Mouse (Mus musculus) midbrain, embryonic 13.5 days (tissue): ENCODE results near the gene Dnah8. TPM values are rescaled to one million over a fixed set of nuclear protein-coding genes. Genes with fewer than 3 reads are reported as not detected.

Experiments used
- ATAC-seq: fragments of 200-750 bp; cut with Nextera tagmentation; 2 replicates; pipeline ENCODE4 v1.8.0; 2017; ENCODE audit warnings: mild to moderate bottlenecking, moderate TSS enrichment, moderate library complexity
- H3K27ac ChIP-seq: fragments of 300-500 bp; sonication (generic); 2 replicates; pipeline ENCODE4 v1.5.1; 2015; ENCODE audit warnings: inconsistent platforms, mild to moderate bottlenecking, moderate library complexity
- H3K27me3 ChIP-seq: fragments of 300-500 bp; sonication (generic); 2 replicates; pipeline ENCODE4 v1.6.1; 2015; ENCODE audit warnings: mild to moderate bottlenecking, inconsistent platforms
- H3K36me3 ChIP-seq: fragments of 300-500 bp; sonication (generic); 2 replicates; pipeline ENCODE4 v1.6.1; 2015; ENCODE audit warnings: mild to moderate bottlenecking, inconsistent platforms
- H3K4me1 ChIP-seq: fragments of 300-500 bp; sonication (generic); replicated peaks from 2 replicates; pipeline ENCODE4 v1.6.1; 2015; ENCODE audit warnings: inconsistent platforms
- H3K4me2 ChIP-seq: fragments of 300-500 bp; sonication (generic); replicated peaks from 2 replicates; pipeline ENCODE4 v1.6.1; 2015; ENCODE audit warnings: moderate library complexity, mild to moderate bottlenecking, inconsistent platforms
- H3K4me3 ChIP-seq: fragments of 300-500 bp; sonication (generic); replicated peaks from 2 replicates; pipeline ENCODE4 v1.5.1; 2015; ENCODE audit warnings: mild to moderate bottlenecking, inconsistent platforms
- H3K9ac ChIP-seq: fragments of 300-500 bp; sonication (generic); replicated peaks from 2 replicates; pipeline ENCODE4 v1.6.1; 2015; ENCODE audit warnings: mild to moderate bottlenecking, inconsistent platforms
- H3K9me3 ChIP-seq: fragments of 300-500 bp; sonication (generic); 2 replicates; pipeline ENCODE4 v1.6.1; 2016; ENCODE audit warnings: mild to moderate bottlenecking, inconsistent platforms
- WGBS: fragments of 180-500 bp; shearing (Covaris S2); methylation state at CpG from one replicate; pipeline ENCODE4 v1.1.7; 2015; 5-methylcytosine and 5-hydroxymethylcytosine counted together
- polyA plus RNA-seq: library from polyadenylated mRNA; unstranded; fragments of >200 nt; fragmentation: Nextera tagmentation; extraction: Ambion mirVana; gene quantifications from 2 replicates; pipeline ENCODE4 v1.2.1, GENCODE M21; 2015

Gene Dnah8
- polyA plus RNA-seq, 1 experiment from 2014 or later: 2.2 TPM

- Histone ChIP-seq H3K36me3 (no peaks in the 10 kb centered on the region), H3K4me1 (no peaks in the 10 kb centered on the region), H3K4me2 (no peak overlapping the region), H3K9me3 (0 out of 2 replicates have a peak, but pooled peaks cover 4% of the 10 kb centered on the region), H3K27ac (no peak overlapping the region), H3K27me3 (no peaks in the 10 kb centered on the region), H3K9ac (no peak overlapping the region), H3K4me3 (no peak overlapping the region)
- ATAC-seq: no peak
- WGBS: 88% methylated on average over 2 of the region's 2 CpGs
Observed at GRCm38 (mm10) chr17:30735454-30735853, 111.3 kb downstream of the Dnah8 start.

- Histone ChIP-seq H3K4me1 (no peaks in the 10 kb centered on the region; the same call in 1 of the 2 replicates), H3K9ac (no peak overlapping the region), H3K27me3 (no peaks in the 10 kb centered on the region), H3K4me3 (no peak overlapping the region), H3K27ac (no peak overlapping the region), H3K4me2 (no peak overlapping the region), H3K9me3 (0 out of 2 replicates have a peak, but pooled peaks cover 4% of the 10 kb centered on the region), H3K36me3 (no peaks in the 10 kb centered on the region)
- 43% methylated on average over 6 of the region's 6 CpGs for WGBS
- ATAC-seq: no peak
Observed at GRCm38 (mm10) chr17:30737797-30738196, 113.6 kb downstream of the Dnah8 start.

- Histone ChIP-seq H3K27ac (no peak overlapping the region), H3K4me1 (no peaks in the 10 kb centered on the region; the same call in 1 of the 2 replicates), H3K9me3 (0 out of 2 replicates have a peak, but pooled peaks cover 4% of the 10 kb centered on the region), H3K27me3 (no peaks in the 10 kb centered on the region), H3K4me2 (no peak overlapping the region), H3K9ac (no peak overlapping the region), H3K4me3 (no peak overlapping the region), H3K36me3 (no peaks in the 10 kb centered on the region)
- no peak for ATAC-seq
- 92% methylated on average over 3 of the region's 3 CpGs for WGBS
Observed at GRCm38 (mm10) chr17:30739769-30740168, 115.6 kb downstream of the Dnah8 start.

DNA sequence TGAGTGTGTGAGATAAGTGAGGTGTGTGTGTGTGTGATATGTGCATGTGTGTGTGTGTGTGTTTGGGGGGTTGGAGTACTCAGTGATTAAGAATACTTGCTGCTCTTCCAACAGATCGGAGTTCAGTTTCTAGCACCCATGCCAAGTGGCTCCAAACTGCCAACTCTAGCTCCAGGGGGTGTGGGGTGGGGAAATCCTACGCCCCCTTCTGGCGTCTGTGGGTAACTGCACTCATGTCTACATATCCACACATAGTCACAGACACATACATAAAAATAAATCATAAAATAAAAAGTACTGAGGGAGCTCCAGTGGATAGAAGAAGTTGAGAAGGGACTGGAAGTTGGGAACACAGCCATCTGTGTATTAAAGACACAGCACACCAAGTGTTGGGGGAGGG lies 119.8 kb downstream of the Dnah8 start:
- Histone ChIP-seq H3K27ac (no peak overlapping the region), H3K27me3 (no peaks in the 10 kb centered on the region), H3K9me3 (no peaks in the 10 kb centered on the region), H3K4me1 (peaks cover 7% of the 10 kb centered on the region), H3K4me2 (no peak overlapping the region), H3K36me3 (no peaks in the 10 kb centered on the region), H3K4me3 (no peak overlapping the region), H3K9ac (no peak overlapping the region)
- 86% methylated on average over 3 of the region's 3 CpGs for WGBS
- ATAC-seq: no peak

DNA sequence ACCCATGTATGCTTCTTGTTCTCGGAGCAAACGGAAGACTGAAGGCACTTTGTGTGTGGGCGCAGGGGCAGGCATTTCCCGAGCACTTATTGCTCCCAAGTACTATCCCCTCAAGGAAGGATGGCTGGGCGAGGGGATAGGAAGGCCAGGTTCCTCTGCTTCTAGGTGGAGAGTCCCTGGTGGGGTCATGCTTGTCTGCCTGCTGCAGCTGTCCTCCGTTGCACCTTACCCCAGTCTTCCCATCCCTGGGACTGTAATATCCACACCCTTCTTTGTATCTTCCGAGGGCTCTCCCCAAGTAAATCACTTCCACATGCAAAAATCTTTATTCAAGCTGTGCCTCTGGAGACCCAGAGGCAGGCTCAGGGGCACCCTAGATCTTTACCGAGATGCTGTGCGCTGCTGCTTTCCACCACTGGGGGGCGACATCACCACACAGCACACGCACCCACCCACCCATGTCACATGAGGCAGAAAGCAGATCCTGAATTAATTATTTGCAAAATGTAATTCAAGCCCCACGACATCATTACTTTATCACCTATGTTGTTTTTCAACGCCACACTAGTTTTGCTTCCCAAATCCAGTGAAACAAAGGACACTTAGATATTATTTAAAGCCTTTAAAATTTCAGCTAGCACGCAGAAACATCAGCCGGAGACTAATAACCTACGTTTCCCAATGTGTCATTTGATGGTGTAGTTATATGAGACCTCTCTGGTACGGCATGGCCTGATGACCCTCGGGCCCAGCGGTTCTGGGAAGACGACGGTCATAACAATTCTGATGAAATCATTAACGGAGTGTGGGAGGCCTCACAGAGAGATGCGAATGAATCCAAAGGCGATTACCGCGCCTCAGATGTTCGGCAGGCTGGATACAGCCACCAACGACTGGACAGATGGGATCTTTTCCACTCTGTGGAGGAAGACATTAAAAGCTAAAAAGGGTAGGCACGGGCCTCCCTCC lies 122.2 kb downstream of the Dnah8 start:
- Histone ChIP-seq H3K9me3 (no peaks in the 10 kb centered on the region), H3K4me3 (no peak overlapping the region), H3K36me3 (no peaks in the 10 kb centered on the region), H3K4me2 (no peak overlapping the region), H3K9ac (no peak overlapping the region), H3K27ac (no peak overlapping the region), H3K27me3 (no peaks in the 10 kb centered on the region), H3K4me1 (peaks cover 15% of the 10 kb centered on the region)
- ATAC-seq: peak; percentile 84
- WGBS: 50% methylated on average over 29 of the region's 29 CpGs

- Histone ChIP-seq H3K4me1 (peaks cover 15% of the 10 kb centered on the region), H3K4me3 (no peak overlapping the region), H3K27ac (no peak overlapping the region), H3K27me3 (no peaks in the 10 kb centered on the region), H3K9ac (no peak overlapping the region), H3K9me3 (no peaks in the 10 kb centered on the region), H3K36me3 (no peaks in the 10 kb centered on the region), H3K4me2 (no peak overlapping the region)
- 88% methylated on average over 12 of the region's 12 CpGs for WGBS
- ATAC-seq: no peak
Observed at GRCm38 (mm10) chr17:30749391-30749790, 125.2 kb downstream of the Dnah8 start.

- peaks cover 15% of the 10 kb centered on the region for H3K4me1 ChIP-seq
- ATAC-seq: no peak
- WGBS: 47% methylated on average over 6 of the region's 6 CpGs
- no peak overlapping the region for H3K9ac ChIP-seq
- no peaks in the 10 kb centered on the region for H3K9me3 ChIP-seq
- no peak overlapping the region for H3K4me2 ChIP-seq
- no peaks in the 10 kb centered on the region for H3K36me3 ChIP-seq
- H3K4me3 ChIP-seq: no peak overlapping the region
- H3K27ac ChIP-seq: no peak overlapping the region
- H3K27me3 ChIP-seq: no peaks in the 10 kb centered on the region
Observed at GRCm38 (mm10) chr17:30750269-30750668, 126.1 kb downstream of the Dnah8 start.

DNA sequence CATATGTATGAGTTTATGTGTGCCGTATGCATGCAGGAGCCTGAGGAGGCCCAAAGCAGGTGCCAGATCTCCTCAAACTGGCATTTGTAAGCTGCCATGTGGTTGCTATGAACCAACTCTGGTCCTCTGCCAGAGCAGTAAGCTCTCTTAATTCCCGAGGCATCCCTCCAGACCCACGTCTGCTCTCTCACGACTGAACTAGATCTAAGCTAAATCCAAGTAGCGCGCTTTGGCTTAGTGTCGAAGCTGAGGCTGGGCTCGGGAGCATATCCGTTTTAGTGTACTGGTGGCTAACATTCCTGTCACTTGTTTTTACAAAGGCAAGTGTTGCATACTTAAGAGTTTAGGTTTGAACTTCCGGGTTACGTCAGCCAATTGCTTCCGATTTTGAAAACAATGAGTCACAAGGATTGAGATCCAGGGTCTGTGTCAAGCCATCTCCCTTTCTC lies 128.2 kb downstream of the Dnah8 start:
- Histone ChIP-seq H3K27me3 (no peaks in the 10 kb centered on the region), H3K9ac (no peak overlapping the region), H3K4me2 (no peak overlapping the region), H3K9me3 (no peaks in the 10 kb centered on the region), H3K4me3 (no peak overlapping the region), H3K4me1 (peaks cover 8% of the 10 kb centered on the region), H3K36me3 (no peaks in the 10 kb centered on the region), H3K27ac (no peak overlapping the region)
- ATAC-seq: no peak
- WGBS: 80% methylated on average over 12 of the region's 12 CpGs

GRCm38 (mm10) chr17:30753201-30753600 lies 129.0 kb downstream of the Dnah8 start:
- Histone ChIP-seq H3K27ac (no peak overlapping the region), H3K9ac (no peak overlapping the region), H3K4me2 (no peak overlapping the region), H3K27me3 (no peaks in the 10 kb centered on the region), H3K4me3 (no peak overlapping the region), H3K9me3 (no peaks in the 10 kb centered on the region), H3K4me1 (peaks cover 8% of the 10 kb centered on the region), H3K36me3 (no peaks in the 10 kb centered on the region)
- 88% methylated on average over 6 of the region's 6 CpGs for WGBS
- ATAC-seq: no peak

DNA sequence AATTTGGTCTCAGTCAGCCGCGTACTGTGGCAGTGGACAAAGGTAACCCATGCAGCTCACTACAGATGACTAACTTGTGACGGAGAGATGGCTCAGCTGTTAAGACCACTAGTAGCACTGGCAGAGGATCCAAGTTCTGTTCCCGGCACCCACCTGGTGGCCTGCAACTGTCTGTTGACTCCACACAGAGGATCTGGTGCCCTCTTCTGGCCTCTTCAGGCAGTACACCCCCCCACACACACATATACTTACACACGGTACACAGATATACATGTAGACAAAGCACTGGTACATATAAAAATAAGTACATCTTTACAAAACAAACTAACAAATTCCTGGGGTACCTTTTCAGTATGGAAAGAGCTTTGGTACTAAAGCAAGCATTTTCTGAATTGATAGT lies 132.6 kb downstream of the Dnah8 start:
- Histone ChIP-seq H3K27ac (no peak overlapping the region), H3K4me3 (no peak overlapping the region), H3K4me2 (no peak overlapping the region), H3K9me3 (no peaks in the 10 kb centered on the region; the same call in 1 of the 2 replicates), H3K36me3 (no peaks in the 10 kb centered on the region), H3K27me3 (no peaks in the 10 kb centered on the region), H3K4me1 (no peaks in the 10 kb centered on the region), H3K9ac (no peak overlapping the region)
- no peak for ATAC-seq
- WGBS: 95% methylated on average over 5 of the region's 5 CpGs

GRCm38 (mm10) chr17:30760307-30760706 lies 136.2 kb downstream of the Dnah8 start:
- Histone ChIP-seq H3K4me3 (no peak overlapping the region), H3K9me3 (no peaks in the 10 kb centered on the region; the same call in 1 of the 2 replicates), H3K27ac (no peak overlapping the region), H3K4me2 (no peak overlapping the region), H3K9ac (no peak overlapping the region), H3K27me3 (no peaks in the 10 kb centered on the region), H3K36me3 (no peaks in the 10 kb centered on the region), H3K4me1 (no peaks in the 10 kb centered on the region)
- no peak for ATAC-seq
- 88% methylated on average over 4 of the region's 4 CpGs for WGBS

- Histone ChIP-seq H3K27ac (no peak overlapping the region), H3K36me3 (no peaks in the 10 kb centered on the region), H3K9ac (no peak overlapping the region), H3K9me3 (no peaks in the 10 kb centered on the region; the same call in 1 of the 2 replicates), H3K4me2 (no peak overlapping the region), H3K4me1 (no peaks in the 10 kb centered on the region), H3K4me3 (no peak overlapping the region), H3K27me3 (no peaks in the 10 kb centered on the region)
- WGBS: 88% methylated on average over 8 of the region's 8 CpGs
- no peak for ATAC-seq
Observed at GRCm38 (mm10) chr17:30764276-30764675, 140.1 kb downstream of the Dnah8 start.
